Mouse (Mus musculus) olfactory bulb, adult 2 months (tissue): ENCODE measurements around the gene Mgat5.

ENCODE experiments used
- CTCF ChIP-seq: fragments of 200-500 bp; IDR thresholded peaks from 2 replicates; pipeline ENCODE4 v1.5.1; 2012; ENCODE audit warnings: low read depth, mild to moderate bottlenecking, low read length, moderate library complexity; ENCODE audit not compliant: insufficient read depth
- POLR2A ChIP-seq: fragments of 200-500 bp; IDR thresholded peaks from 2 replicates; pipeline ENCODE4 v1.6.1; 2012; ENCODE audit warnings: mild to moderate bottlenecking, low read depth, low read length, moderate library complexity; ENCODE audit not compliant: insufficient read depth

- TF ChIP-seq CTCF (no peak), POLR2A (no peak)
Measured at GRCm38 (mm10) chr1:127354152-127354551, 149.3 kb downstream of the Mgat5 start.
